Mouse (Mus musculus): Measurements from ENCODE around the gene Adra2a. TPM values are rescaled to one million over a fixed set of nuclear protein-coding genes. Genes with fewer than 3 reads are reported as not detected.
A peak's percentile ranks its signal among the peaks of the same experiment; 100 is the strongest.

Adra2a gene
- polyA plus RNA-seq, 1 experiment from 2014 or later: 2.9 TPM

GRCm38 (mm10) chr19:54046684-54047070, 2.7 kb downstream of the Adra2a start:
- Histone ChIP-seq H3K9me3 (no peaks in the 10 kb centered on the region), H3K36me3 (no peaks in the 10 kb centered on the region), H3K27ac (replicated peaks) (no peak overlapping the region), H3K4me3 (peak overlapping the region; percentile 65), H3K4me2 (peak overlapping the region; percentile 100), H3K27me3 (peaks cover 45% of the 10 kb centered on the region), H3K9ac (peak overlapping the region; percentile 79), H3K4me1 (replicated peaks) (peaks cover 40% of the 10 kb centered on the region)
- ATAC-seq (ENCODE audit: low read depth): no peak
- WGBS: 1% methylated on average over 43 of the region's 46 CpGs

- no peaks in the 10 kb centered on the region for H3K9me3 ChIP-seq
- WGBS: 2% methylated on average over 27 of the region's 27 CpGs
- H3K36me3 ChIP-seq: no peaks in the 10 kb centered on the region
- ATAC-seq (ENCODE audit: low read depth): no peak
- peaks cover 47% of the 10 kb centered on the region for H3K27me3 ChIP-seq
- H3K4me3 ChIP-seq: peak overlapping the region; percentile 65
- peak overlapping the region; percentile 79 for H3K9ac ChIP-seq
- peaks cover 37% of the 10 kb centered on the region for H3K4me1 ChIP-seq (replicated peaks)
- H3K27ac ChIP-seq (replicated peaks): no peak overlapping the region
- H3K4me2 ChIP-seq: peak overlapping the region; percentile 100
Observed at GRCm38 (mm10) chr19:54047386-54048050, 3.6 kb downstream of the Adra2a start.

- Histone ChIP-seq H3K9ac (peak overlapping the region; percentile 22; the same call in 1 of the 2 replicates), H3K4me2 (peak overlapping the region; percentile 100), H3K4me1 (replicated peaks) (peaks cover 36% of the 10 kb centered on the region), H3K4me3 (peak overlapping the region; percentile 65), H3K36me3 (no peaks in the 10 kb centered on the region), H3K9me3 (no peaks in the 10 kb centered on the region), H3K27ac (replicated peaks) (no peak overlapping the region), H3K27me3 (peaks cover 48% of the 10 kb centered on the region)
- ATAC-seq (ENCODE audit: low read depth): no peak
- 6% methylated on average over 13 of the region's 13 CpGs for WGBS
Observed at GRCm38 (mm10) chr19:54048161-54048885, 4.4 kb downstream of the Adra2a start.

- Histone ChIP-seq H3K36me3 (no peaks in the 10 kb centered on the region), H3K9me3 (no peaks in the 10 kb centered on the region), H3K9ac (no peak overlapping the region), H3K4me2 (no peak overlapping the region), H3K4me1 (replicated peaks) (peaks cover 21% of the 10 kb centered on the region), H3K27ac (replicated peaks) (no peak overlapping the region), H3K27me3 (peaks cover 39% of the 10 kb centered on the region), H3K4me3 (no peak overlapping the region)
- WGBS: 71% methylated on average over 4 of the region's 4 CpGs
- no peak for ATAC-seq (ENCODE audit: low read depth)
Observed at GRCm38 (mm10) chr19:54051651-54052050, 7.7 kb downstream of the Adra2a start.

GRCm38 (mm10) chr19:54055845-54056244, 11.9 kb downstream of the Adra2a start:
- H3K9me3 ChIP-seq: no peaks in the 10 kb centered on the region
- ATAC-seq (ENCODE audit: low read depth): no peak
- H3K9ac ChIP-seq: no peak overlapping the region
- H3K27ac ChIP-seq (replicated peaks): no peak overlapping the region
- WGBS: 39% methylated on average over 5 of the region's 5 CpGs
- H3K4me3 ChIP-seq: no peak overlapping the region
- H3K4me1 ChIP-seq (replicated peaks): no peaks in the 10 kb centered on the region
- H3K4me2 ChIP-seq: no peak overlapping the region
- peaks cover 3% of the 10 kb centered on the region; the same call in 1 of the 2 replicates for H3K27me3 ChIP-seq
- no peaks in the 10 kb centered on the region for H3K36me3 ChIP-seq

GRCm38 (mm10) chr19:54068447-54068846, 24.5 kb downstream of the Adra2a start:
- Histone ChIP-seq H3K9ac (no peak overlapping the region), H3K4me3 (no peak overlapping the region), H3K4me2 (no peak overlapping the region), H3K27ac (replicated peaks) (no peak overlapping the region), H3K27me3 (no peaks in the 10 kb centered on the region), H3K9me3 (no peaks in the 10 kb centered on the region), H3K36me3 (no peaks in the 10 kb centered on the region), H3K4me1 (replicated peaks) (no peaks in the 10 kb centered on the region)
- ATAC-seq (ENCODE audit: low read depth): no peak
- WGBS: 84% methylated on average over 7 of the region's 7 CpGs

- Histone ChIP-seq H3K4me1 (replicated peaks) (no peaks in the 10 kb centered on the region), H3K9ac (no peak overlapping the region), H3K36me3 (no peaks in the 10 kb centered on the region), H3K27ac (replicated peaks) (no peak overlapping the region), H3K4me2 (no peak overlapping the region), H3K9me3 (no peaks in the 10 kb centered on the region), H3K27me3 (no peaks in the 10 kb centered on the region), H3K4me3 (no peak overlapping the region)
- no peak for ATAC-seq (ENCODE audit: low read depth)
- WGBS: 87% methylated on average over 5 of the region's 5 CpGs
Observed at GRCm38 (mm10) chr19:54070521-54070920, 26.6 kb downstream of the Adra2a start.

- 83% methylated on average over 5 of the region's 5 CpGs for WGBS
- H3K4me2 ChIP-seq: no peak overlapping the region
- no peak overlapping the region for H3K9ac ChIP-seq
- H3K4me1 ChIP-seq (replicated peaks): peaks cover 11% of the 10 kb centered on the region
- no peak for ATAC-seq (ENCODE audit: low read depth)
- no peaks in the 10 kb centered on the region for H3K9me3 ChIP-seq
- no peak overlapping the region for H3K27ac ChIP-seq (replicated peaks)
- H3K4me3 ChIP-seq: no peak overlapping the region
- H3K27me3 ChIP-seq: no peaks in the 10 kb centered on the region
- no peaks in the 10 kb centered on the region for H3K36me3 ChIP-seq
Observed at GRCm38 (mm10) chr19:54072233-54072800, 28.4 kb downstream of the Adra2a start.

- ATAC-seq (ENCODE audit: low read depth): no peak
- WGBS: 8% methylated on average over 10 of the region's 10 CpGs
- H3K9ac ChIP-seq: no peak overlapping the region
Observed at GRCm38 (mm10) chr19:54076362-54077349, 32.7 kb downstream of the Adra2a start.

GRCm38 (mm10) chr19:54081303-54081702, 37.4 kb downstream of the Adra2a start:
- H3K9ac ChIP-seq: no peak overlapping the region
- no peak overlapping the region for H3K4me3 ChIP-seq
- H3K27me3 ChIP-seq: no peaks in the 10 kb centered on the region
- H3K36me3 ChIP-seq: no peaks in the 10 kb centered on the region
- no peak for ATAC-seq (ENCODE audit: low read depth)
- WGBS: 89% methylated on average over 9 of the region's 9 CpGs
- no peaks in the 10 kb centered on the region for H3K9me3 ChIP-seq
- no peak overlapping the region for H3K4me2 ChIP-seq
- peaks cover 8% of the 10 kb centered on the region for H3K4me1 ChIP-seq (replicated peaks)
- H3K27ac ChIP-seq (replicated peaks): no peak overlapping the region

More at GRCm38 (mm10) chr19:54076362-54077349, 32.7 kb downstream of the Adra2a start:
- Histone ChIP-seq H3K4me1 (replicated peaks) (peaks cover 11% of the 10 kb centered on the region), H3K9me3 (no peaks in the 10 kb centered on the region), H3K4me3 (no peak overlapping the region), H3K27ac (replicated peaks) (no peak overlapping the region), H3K36me3 (no peaks in the 10 kb centered on the region), H3K4me2 (no peak overlapping the region), H3K27me3 (no peaks in the 10 kb centered on the region)

- ATAC-seq (ENCODE audit: low read depth): no peak
- H3K9me3 ChIP-seq: no peaks in the 10 kb centered on the region
Observed at GRCm38 (mm10) chr19:54081716-54082165, 37.8 kb downstream of the Adra2a start.

More at GRCm38 (mm10) chr19:54081716-54082165, 37.8 kb downstream of the Adra2a start:
- Histone ChIP-seq H3K36me3 (no peaks in the 10 kb centered on the region), H3K4me2 (no peak overlapping the region), H3K27me3 (no peaks in the 10 kb centered on the region), H3K27ac (replicated peaks) (no peak overlapping the region), H3K4me1 (replicated peaks) (peaks cover 5% of the 10 kb centered on the region), H3K4me3 (no peak overlapping the region), H3K9ac (no peak overlapping the region)
- 91% methylated on average over 9 of the region's 9 CpGs for WGBS
